Mouse (Mus musculus) bone marrow macrophage, adult 2 months (primary cell): ENCODE results near the gene Ppp1r9a. TPM values are rescaled to one million over a fixed set of nuclear protein-coding genes. Genes with fewer than 3 reads are reported as not detected.
"Not testable (repeated sequence)": the region's sequence is repeated elsewhere in the genome, so short reads cannot be mapped to it uniquely, and the experiment has no call there.

Experiments
- H3K27ac ChIP-seq: 2 replicates; pipeline ENCODE4 v1.5.1; 2012; ENCODE audit warnings: low read depth, low read length; ENCODE audit not compliant: insufficient read depth
- H3K4me1 ChIP-seq: 2 replicates; pipeline ENCODE4 v1.6.1; 2012; ENCODE audit warnings: low read length; ENCODE audit not compliant: control insufficient read depth, insufficient read depth
- H3K4me3 ChIP-seq: 2 replicates; pipeline ENCODE4 v1.5.1; 2012; ENCODE audit warnings: mild to moderate bottlenecking, low read length, moderate library complexity; ENCODE audit not compliant: insufficient read depth
- CTCF ChIP-seq: IDR thresholded peaks from 2 replicates; pipeline ENCODE4 v1.5.1; 2012; ENCODE audit warnings: low read depth, mild to moderate bottlenecking, low read length, moderate library complexity
- POLR2A ChIP-seq: IDR thresholded peaks from 2 replicates; pipeline ENCODE4 v1.6.1; 2012; ENCODE audit warnings: mild to moderate bottlenecking, low read depth, low read length, borderline replicate concordance
- polyA plus RNA-seq: library from polyadenylated mRNA; stranded (reverse); fragments of >200 nt; gene quantifications from 2 replicates; pipeline ENCODE4 v1.2.4, GENCODE M21; 2012; ENCODE audit not compliant: missing spikeins, insufficient read depth, insufficient read length

Gene Ppp1r9a
- 2.0 and 2.6 TPM in 2 replicates for polyA plus RNA-seq

GRCm38 (mm10) chr6:4902674-4903324, at the start of gene Ppp1r9a:
Gene Ppp1r9a, plus strand, starts transcription at chr6:4902917.
- Histone ChIP-seq H3K4me3 (peak within 1 kb of the TSS; percentile 81), H3K4me1 (peaks cover 4% of the 10 kb centered on the region), H3K27ac (no peak within 1 kb of the TSS)
- TF ChIP-seq POLR2A, result no peak
- no peak for TF ChIP-seq CTCF

GRCm38 (mm10) chr6:4855236-4855635, 47.5 kb upstream of the Ppp1r9a start:
- no peak for TF ChIP-seq POLR2A
- TF ChIP-seq CTCF, result no peak
- H3K4me1 ChIP-seq, result no peaks in the 10 kb centered on the region
- H3K27ac ChIP-seq, result no peak overlapping the region
- no peak overlapping the region for H3K4me3 ChIP-seq

GRCm38 (mm10) chr6:4856919-4857318, 45.8 kb upstream of the Ppp1r9a start:
- Histone ChIP-seq H3K4me1 (no peaks in the 10 kb centered on the region), H3K27ac (no peak overlapping the region), H3K4me3 (no peak overlapping the region)
- TF ChIP-seq CTCF (no peak), POLR2A (no peak)

- Histone ChIP-seq H3K4me3 (no peak overlapping the region), H3K27ac (no peak overlapping the region), H3K4me1 (no peaks in the 10 kb centered on the region)
- no peak for TF ChIP-seq POLR2A
- TF ChIP-seq CTCF, result no peak
These were observed 18.4 kb upstream of the Ppp1r9a start for GRCm38 (mm10) chr6:4884316-4884715.

- Histone ChIP-seq H3K4me3 (no peak overlapping the region), H3K27ac (no peak overlapping the region), H3K4me1 (no peaks in the 10 kb centered on the region)
- TF ChIP-seq POLR2A (no peak), CTCF (no peak)
These were observed 13.2 kb upstream of the Ppp1r9a start for GRCm38 (mm10) chr6:4889544-4889943.

GRCm38 (mm10) chr6:4892417-4892816, 10.3 kb upstream of the Ppp1r9a start:
- no peaks in the 10 kb centered on the region for H3K4me1 ChIP-seq
- H3K4me3 ChIP-seq, result no peak overlapping the region
- no peak overlapping the region for H3K27ac ChIP-seq
- TF ChIP-seq POLR2A (no peak), CTCF (no peak)

GRCm38 (mm10) chr6:4893312-4893711, 9.4 kb upstream of the Ppp1r9a start:
- not testable (repeated sequence) for H3K27ac ChIP-seq, H3K4me1 ChIP-seq, H3K4me3 ChIP-seq

GRCm38 (mm10) chr6:4899906-4900305, 2.8 kb upstream of the Ppp1r9a start:
- H3K27ac ChIP-seq, result no peak overlapping the region
- TF ChIP-seq POLR2A, result no peak
- no peak for TF ChIP-seq CTCF
- peaks cover 4% of the 10 kb centered on the region for H3K4me1 ChIP-seq
- no peak overlapping the region for H3K4me3 ChIP-seq

GRCm38 (mm10) chr6:4903325-4904054, 773 bp downstream of the Ppp1r9a start:
- TF ChIP-seq CTCF (no peak), POLR2A (no peak)
- peak overlapping the region; percentile 81 for H3K4me3 ChIP-seq
- H3K4me1 ChIP-seq, result peaks cover 4% of the 10 kb centered on the region
- no peak overlapping the region for H3K27ac ChIP-seq

GRCm38 (mm10) chr6:4904055-4904450, 1.3 kb downstream of the Ppp1r9a start:
- TF ChIP-seq POLR2A (no peak), CTCF (no peak)
- peaks cover 4% of the 10 kb centered on the region for H3K4me1 ChIP-seq
- no peak overlapping the region for H3K27ac ChIP-seq
- peak overlapping the region; percentile 38 for H3K4me3 ChIP-seq
